ENCODE assay signal across 25 mouse cellular contexts in the genomic region with DNA sequence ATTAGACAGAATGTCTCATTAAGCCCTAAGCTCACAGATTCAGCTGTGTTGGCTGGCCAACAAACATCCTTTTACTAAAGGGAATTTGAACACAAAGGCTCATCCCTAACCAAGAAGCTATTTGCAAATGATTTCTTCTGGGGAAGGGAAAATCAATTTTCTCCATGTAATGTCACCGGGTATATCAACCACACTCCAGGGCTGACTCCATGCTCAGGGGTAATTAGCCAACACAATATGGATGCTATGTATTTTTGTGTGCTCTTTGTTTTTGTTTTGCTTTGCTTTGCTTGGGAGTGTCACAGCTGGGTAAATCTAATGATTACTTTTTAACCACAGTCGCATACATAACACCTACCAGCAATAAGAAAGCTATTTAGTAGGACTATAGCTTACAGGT.
DNase-seq lines count a peak whose midpoint lies in the region; ATAC-seq and TF ChIP-seq lines count a peak whose summit lies in the region.
"Had no signal": no experiment of that assay in that cellular context is flagged by ENCODE, and none has a peak within 500 bp of the region (broad histone marks: within the 10 kb centered on the region; RNA-seq: fewer than 3 reads in every experiment).

No protein-coding gene starts in this region.

- H3K4me2 ChIP-seq in hindbrain, embryonic 13.5 days = no peak overlapping the region
- H3K4me2 ChIP-seq in hindbrain, embryonic 11.5 days (replicated peaks; ENCODE audit: low read depth, low read length) = no peak overlapping the region
- H3K4me2 ChIP-seq in midbrain, embryonic 12.5 days (replicated peaks) = no peak overlapping the region
- no peak overlapping the region for H3K4me2 ChIP-seq in midbrain, postnatal 0 days (ENCODE audit: low read depth, low read length, poor library complexity, severe bottlenecking)
- H3K4me2 ChIP-seq: embryonic facial prominence, embryonic 13.5 days; forebrain, embryonic 13.5 days; heart, embryonic 11.5 days had no signal

- TF ChIP-seq POLR2A in brain, embryonic 14.5 days (IDR thresholded peaks at IDR 0.05; ENCODE audit: borderline replicate concordance, extremely low read depth, insufficient read depth, insufficient read length, poor library complexity, severe bottlenecking) = no peak

- H3K4me1 ChIP-seq in hindbrain, embryonic 13.5 days (replicated peaks) = no peaks in the 10 kb centered on the region
- H3K4me1 ChIP-seq in hindbrain, embryonic 11.5 days (replicated peaks; ENCODE audit: control insufficient read depth, insufficient read depth, low read length) = no peaks in the 10 kb centered on the region
- no peaks in the 10 kb centered on the region for H3K4me1 ChIP-seq in midbrain, embryonic 12.5 days
- no peaks in the 10 kb centered on the region for H3K4me1 ChIP-seq in midbrain, postnatal 0 days (ENCODE audit: insufficient read depth, low read length)
- H3K4me1 ChIP-seq: embryonic facial prominence, embryonic 10.5 days; embryonic facial prominence, embryonic 13.5 days; forebrain, embryonic 13.5 days had no signal

- no peak overlapping the region for H3K4me3 ChIP-seq in hindbrain, embryonic 13.5 days
- H3K4me3 ChIP-seq in hindbrain, embryonic 11.5 days (ENCODE audit: low read depth, low read length) = no peak overlapping the region
- H3K4me3 ChIP-seq in midbrain, embryonic 12.5 days = no peak overlapping the region
- H3K4me3 ChIP-seq in midbrain, postnatal 0 days (ENCODE audit: low read depth, low read length) = no peak overlapping the region
- H3K4me3 ChIP-seq: embryonic facial prominence, embryonic 10.5 days; embryonic facial prominence, embryonic 13.5 days; erythroblast, embryonic 14.5 days; forebrain, embryonic 13.5 days; gastrocnemius, adult 2 months had no signal

- no peak for TF ChIP-seq CTCF in midbrain, postnatal 0 days (IDR thresholded peaks at IDR 0.05)
- no peak for TF ChIP-seq CTCF in brain, embryonic 14.5 days (IDR thresholded peaks at IDR 0.05; ENCODE audit: borderline replicate concordance, extremely low read depth, insufficient read depth, insufficient read length)

- no peaks in the 10 kb centered on the region for H3K36me3 ChIP-seq in hindbrain, embryonic 13.5 days
- no peaks in the 10 kb centered on the region for H3K36me3 ChIP-seq in hindbrain, embryonic 11.5 days (ENCODE audit: control insufficient read depth, insufficient read depth, low read length)
- no peaks in the 10 kb centered on the region for H3K36me3 ChIP-seq in midbrain, embryonic 12.5 days
- no peaks in the 10 kb centered on the region for H3K36me3 ChIP-seq in midbrain, postnatal 0 days (ENCODE audit: insufficient read depth, low read length)
- H3K36me3 ChIP-seq: embryonic facial prominence, embryonic 10.5 days; embryonic facial prominence, embryonic 13.5 days had no signal

- WGBS in hindbrain, embryonic 13.5 days = 54% methylated on average over 2 of the region's 2 CpGs
- WGBS in hindbrain, embryonic 11.5 days = 83% methylated on average over 2 of the region's 2 CpGs
- 73% methylated on average over 2 of the region's 2 CpGs for WGBS in midbrain, embryonic 12.5 days
- WGBS in midbrain, postnatal 0 days = 83% methylated on average over 2 of the region's 2 CpGs

- ATAC-seq in hindbrain, embryonic 13.5 days (ENCODE audit: low FRiP score) = peak; percentile 57
- no peak for ATAC-seq in hindbrain, embryonic 11.5 days (ENCODE audit: low FRiP score)
- ATAC-seq in midbrain, embryonic 12.5 days (ENCODE audit: low FRiP score, low read depth) = peak; percentile 48
- no peak for ATAC-seq in midbrain, postnatal 0 days (ENCODE audit: low FRiP score)
- ATAC-seq: CD4-positive, CD25-positive, alpha-beta regulatory T cell, adult 4 months; forebrain, embryonic 13.5 days; forebrain, postnatal 0 days; inflammation-experienced regulatory T-cells, adult 6 months; intestine, embryonic 16.5 days had no signal

- H3K9ac ChIP-seq in hindbrain, embryonic 13.5 days = no peak overlapping the region
- no peak overlapping the region for H3K9ac ChIP-seq in hindbrain, embryonic 11.5 days (ENCODE audit: low read depth, low read length)
- H3K9ac ChIP-seq in midbrain, embryonic 12.5 days (replicated peaks) = no peak overlapping the region
- H3K9ac ChIP-seq in midbrain, postnatal 0 days (replicated peaks; ENCODE audit: low read length, poor library complexity, severe bottlenecking) = no peak overlapping the region
- H3K9ac ChIP-seq: embryonic facial prominence, embryonic 13.5 days; forebrain, embryonic 13.5 days; forebrain, postnatal 0 days had no signal

- no peak overlapping the region for H3K27ac ChIP-seq in hindbrain, embryonic 13.5 days
- no peak overlapping the region for H3K27ac ChIP-seq in hindbrain, embryonic 11.5 days (ENCODE audit: low read depth, low read length)
- no peak overlapping the region for H3K27ac ChIP-seq in midbrain, embryonic 12.5 days (replicated peaks)
- no peak overlapping the region for H3K27ac ChIP-seq in midbrain, postnatal 0 days (ENCODE audit: low read depth, low read length)
- H3K27ac ChIP-seq: embryonic facial prominence, embryonic 10.5 days; embryonic facial prominence, embryonic 13.5 days; forebrain, embryonic 13.5 days; gastrocnemius, adult 2 months had no signal

- H3K27me3 ChIP-seq in hindbrain, embryonic 13.5 days = no peaks in the 10 kb centered on the region
- no peaks in the 10 kb centered on the region for H3K27me3 ChIP-seq in hindbrain, embryonic 11.5 days (ENCODE audit: control insufficient read depth, insufficient read depth, low read length)
- H3K27me3 ChIP-seq in midbrain, embryonic 12.5 days = no peaks in the 10 kb centered on the region
- no peaks in the 10 kb centered on the region for H3K27me3 ChIP-seq in midbrain, postnatal 0 days (ENCODE audit: insufficient read depth, low read length)
- H3K27me3 ChIP-seq: embryonic facial prominence, embryonic 13.5 days; forebrain, embryonic 13.5 days had no signal

- no peaks in the 10 kb centered on the region for H3K9me3 ChIP-seq in hindbrain, embryonic 13.5 days
- no peaks in the 10 kb centered on the region for H3K9me3 ChIP-seq in hindbrain, embryonic 11.5 days (ENCODE audit: control insufficient read depth, low read length)
- no peaks in the 10 kb centered on the region for H3K9me3 ChIP-seq in midbrain, embryonic 12.5 days
- no peaks in the 10 kb centered on the region for H3K9me3 ChIP-seq in midbrain, postnatal 0 days (ENCODE audit: low read length)
- H3K9me3 ChIP-seq: embryonic facial prominence, embryonic 10.5 days; embryonic facial prominence, embryonic 13.5 days; forebrain, embryonic 13.5 days had no signal

- no peak for DNase-seq in hindbrain, embryonic 11.5 days (ENCODE audit: low spot score)
- DNase-seq in midbrain, postnatal 0 days (ENCODE audit: low spot score) = no peak
- peak; percentile 31 for DNase-seq in brain, embryonic 14.5 days (ENCODE audit: low read depth)
- DNase-seq in thymus, postnatal 25 days = no peak
- DNase-seq: adrenal gland, adult 2 months; adrenal gland, postnatal 14 days; cerebellum, adult 11-12 months; cerebellum, adult 8-10 months; cerebellum, postnatal 10 days; cerebellum, postnatal 36 days; embryo, embryonic 11 days; forebrain, postnatal 0 days; gastrocnemius, adult 2 months; gastrocnemius, postnatal 14 days; heart, adult 11 months had no signal

Comparison
In these comparisons a context has a peak if more than half of its experiments do, and no peak if none do; other contexts are left out.
1. ATAC-seq: peak in hindbrain, embryonic 13.5 days (single experiment) and midbrain, embryonic 12.5 days (single experiment); none in hindbrain, embryonic 11.5 days (single experiment) and midbrain, postnatal 0 days (single experiment).